Comparison of ENCODE assay signal across 9 mouse cellular contexts in genomic region chr16:50309411-50310042, GRCm38 (mm10).
A peak's percentile ranks its signal among the peaks of the same experiment; 100 is the strongest.
DNase-seq lines count a peak whose midpoint lies in the region; ATAC-seq lines count a peak whose summit lies in the region.
"Had no signal": no experiment of that assay in that cellular context is flagged by ENCODE, and none has a peak within 500 bp of the region (broad histone marks: within the 10 kb centered on the region; RNA-seq: fewer than 3 reads in every experiment).

No protein-coding gene starts in this region.

- 71% methylated on average over 9 of the region's 9 CpGs for WGBS in neural tube, embryonic 15.5 days

- no peaks in the 10 kb centered on the region for H3K27me3 ChIP-seq in neural tube, embryonic 15.5 days (replicated peaks)
- H3K27me3 ChIP-seq: liver, embryonic 15.5 days had no signal

- no peaks in the 10 kb centered on the region for H3K36me3 ChIP-seq in neural tube, embryonic 15.5 days
- H3K36me3 ChIP-seq: liver, embryonic 15.5 days had no signal

- H3K4me2 ChIP-seq in neural tube, embryonic 15.5 days = 0 out of 2 replicates have a peak overlapping the region, but pooled peaks have one; percentile 4
- H3K4me2 ChIP-seq: liver, embryonic 15.5 days had no signal

- ATAC-seq in frontal cortex, adult (ENCODE audit: low TSS enrichment) = peak; percentile 96
- ATAC-seq in neural tube, embryonic 15.5 days (ENCODE audit: low FRiP score) = peak; percentile 50; the same call in 1 of the 2 replicates

- peak; percentile 86 for DNase-seq in 3134 (ENCODE audit: extremely low read depth, insufficient read length, low spot score)
- DNase-seq in adrenal gland, postnatal 10 days = peak; percentile 87
- DNase-seq in heart, postnatal 25 days (ENCODE audit: low spot score) = peak; percentile 72
- peak; percentile 70 to 72 for DNase-seq in layer of hippocampus, postnatal 36 days
- DNase-seq in thymus, postnatal 0 days (ENCODE audit: low spot score) = no peak
- DNase-seq in T-cell, adult 2 months (ENCODE audit: low spot score) = no peak

- no peaks in the 10 kb centered on the region for H3K4me1 ChIP-seq in neural tube, embryonic 15.5 days
- H3K4me1 ChIP-seq: liver, embryonic 15.5 days had no signal

- no peak overlapping the region for H3K9ac ChIP-seq in neural tube, embryonic 15.5 days (replicated peaks)
- H3K9ac ChIP-seq: liver, embryonic 15.5 days had no signal

- intact Hi-C loops in heart, postnatal 25 days (cut with DNase I) = loop anchor here (10.0 kb wide), 1 partner anchor 265 kb away; no protein-coding TSS in a partner anchor

- no peaks in the 10 kb centered on the region for H3K9me3 ChIP-seq in neural tube, embryonic 15.5 days (replicated peaks)
- H3K9me3 ChIP-seq: liver, embryonic 15.5 days had no signal

- no peak overlapping the region for H3K27ac ChIP-seq in neural tube, embryonic 15.5 days (replicated peaks)
- H3K27ac ChIP-seq: liver, embryonic 15.5 days had no signal

- H3K4me3 ChIP-seq in neural tube, embryonic 15.5 days (replicated peaks) = no peak overlapping the region
- H3K4me3 ChIP-seq: liver, embryonic 15.5 days had no signal

Comparison
In these comparisons a context has a peak if more than half of its experiments do, and no peak if none do; other contexts are left out.
1. DNase-seq: peak in 3134 (single experiment), adrenal gland, postnatal 10 days (single experiment), heart, postnatal 25 days (single experiment) and layer of hippocampus, postnatal 36 days (2 of 2); none in thymus, postnatal 0 days (single experiment) and T-cell, adult 2 months (single experiment).